Mouse (Mus musculus): ENCODE data around the gene Olfr871.

GRCm38 (mm10) chr9:20179463-20179862 lies 32.5 kb upstream of the Olfr871 start:
- TF ChIP-seq POLR2A (IDR thresholded peaks at IDR 0.05; ENCODE audit: borderline replicate concordance, insufficient read depth, low read length) (no peak), CTCF (IDR thresholded peaks at IDR 0.05; ENCODE audit: borderline replicate concordance, insufficient read depth, low read depth, low read length) (no peak)

Data from cerebellum, adult 2 months (tissue).